Mouse (Mus musculus): ENCODE results near the gene Zfp11.
"Not testable (repeated sequence)": the region's sequence is repeated elsewhere in the genome, so short reads cannot be mapped to it uniquely, and the experiment has no call there.

The Zfp11 gene

GRCm38 (mm10) chr5:129620600-129620999 lies 49.3 kb downstream of the Zfp11 start:
- not testable (repeated sequence) for DNase-seq (ENCODE audit: extremely low spot score, low read depth, low spot score)

- DNase-seq (ENCODE audit: extremely low spot score, low read depth, low spot score): peak; percentile 20
Measured at GRCm38 (mm10) chr5:129611060-129611459, 58.8 kb downstream of the Zfp11 start.

- no peak for DNase-seq (ENCODE audit: extremely low spot score, low read depth, low spot score)
Measured at GRCm38 (mm10) chr5:129607476-129607875, 62.4 kb downstream of the Zfp11 start.
